Mouse (Mus musculus) cerebellum, adult 11-12 months (tissue): ENCODE measurements around the gene Cd5l.

Source experiments
- DNase-seq: peaks from one replicate; pipeline ENCODE4 v3.0.0; 2022

The Cd5l gene

DNA sequence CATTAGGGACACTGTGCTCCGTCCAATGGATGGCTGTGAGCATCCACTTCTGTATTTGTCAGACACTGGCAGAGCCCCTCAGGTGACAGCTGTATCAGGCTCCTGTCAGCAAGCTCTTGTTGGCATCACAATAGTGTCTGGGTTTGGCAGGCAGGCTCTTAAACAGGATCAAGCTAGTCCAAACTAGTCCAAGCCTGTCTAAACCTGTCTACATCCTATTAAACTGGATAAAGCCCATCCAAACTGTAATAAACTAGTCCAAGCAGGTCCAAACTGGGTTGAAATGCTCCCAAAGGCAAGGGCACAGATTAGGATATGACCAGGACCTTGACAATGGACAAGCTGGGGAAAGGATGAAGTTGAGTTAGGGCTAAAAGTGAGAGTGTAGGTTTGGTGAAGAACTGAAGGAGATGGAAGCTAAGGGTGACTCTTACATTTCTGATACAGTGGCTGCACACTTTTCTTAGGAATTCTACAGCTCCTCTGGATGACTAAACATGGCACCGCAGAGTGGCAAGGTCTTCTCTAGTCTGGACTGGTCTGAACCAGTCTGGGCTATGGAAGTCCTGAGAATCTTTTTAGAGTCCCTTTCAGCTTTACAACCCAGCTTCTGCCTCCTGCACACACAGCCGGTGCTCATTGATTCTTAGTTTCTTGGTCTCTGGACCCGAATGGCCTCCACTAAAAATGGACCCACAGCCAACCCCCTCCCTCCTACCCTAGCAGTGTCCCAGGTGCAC, 51.7 kb downstream of the Cd5l start:
- DNase-seq: no peak

- DNase-seq: no peak
These were observed 52.9 kb downstream of the Cd5l start for GRCm38 (mm10) chr3:87410605-87411004.

DNA sequence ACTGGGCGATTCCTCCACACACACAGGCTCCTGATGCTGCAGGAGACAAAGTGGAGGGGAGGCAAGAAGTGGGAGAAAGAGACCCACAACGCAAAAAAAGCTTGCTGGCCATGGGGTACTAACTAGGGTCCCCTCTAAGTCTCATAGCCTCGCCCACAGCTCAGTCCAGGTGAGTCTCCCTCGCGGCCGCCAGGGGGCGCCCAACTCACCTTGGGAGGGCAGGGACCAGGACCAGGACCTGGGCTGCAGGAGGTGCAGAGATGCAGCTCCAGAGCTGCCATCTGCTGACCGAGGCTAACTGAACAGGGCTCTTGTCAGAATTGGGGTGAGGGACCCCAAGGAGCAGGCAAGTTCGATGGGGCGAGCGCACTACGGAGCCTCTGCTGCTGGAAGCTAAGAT, 53.5 kb downstream of the Cd5l start:
- DNase-seq: peak; percentile 22

GRCm38 (mm10) chr3:87420645-87421044, 63.0 kb downstream of the Cd5l start:
- DNase-seq: no peak
